Mouse (Mus musculus): Measurements from ENCODE around the gene Siah2. TPM values are rescaled to one million over a fixed set of nuclear protein-coding genes. Genes with fewer than 3 reads are reported as not detected.

Siah2 gene
- polyA plus RNA-seq, 1 experiment from 2014 or later, result 6.3 TPM

DNA sequence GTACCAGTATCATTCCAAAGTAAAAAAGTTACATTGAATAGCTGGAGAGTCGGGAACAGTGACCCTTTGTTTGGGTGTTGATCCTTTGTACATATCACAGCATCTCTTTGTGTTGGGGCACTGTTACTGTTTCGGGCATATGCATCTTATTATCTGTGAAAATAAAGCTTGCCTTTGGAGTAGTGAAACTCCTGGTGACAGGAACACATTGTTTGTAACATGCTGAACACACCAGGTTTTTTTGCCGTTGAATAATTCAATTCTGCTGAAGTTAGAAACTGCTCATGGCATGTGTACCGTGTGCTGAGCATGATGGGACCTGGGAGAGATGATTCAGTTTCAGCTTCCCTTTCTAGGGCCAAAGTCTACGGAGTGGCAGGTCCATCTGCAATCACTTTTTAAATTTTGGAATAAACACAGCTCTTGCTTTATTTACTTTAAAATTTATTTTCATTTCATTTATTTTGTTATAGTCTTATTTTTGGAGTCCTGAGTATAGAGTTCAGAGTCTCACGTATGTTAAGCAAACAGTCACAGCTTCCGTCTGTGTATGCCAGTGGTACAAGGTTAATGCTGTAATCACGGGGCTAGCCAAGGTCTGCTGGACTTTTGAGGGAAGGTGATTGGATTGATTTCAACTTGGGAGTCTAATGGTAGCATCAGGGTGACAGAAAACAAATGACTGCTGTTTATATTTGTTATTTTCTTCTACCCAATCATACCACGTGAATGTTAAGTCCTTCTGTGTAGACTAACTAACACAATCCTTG lies 27.4 kb upstream of the Siah2 start:
- no peaks in the 10 kb centered on the region for H3K27me3 ChIP-seq
- 50% methylated on average over 9 of the region's 9 CpGs for WGBS
- H3K4me2 ChIP-seq (replicated peaks), result no peak overlapping the region
- no peaks in the 10 kb centered on the region for H3K4me1 ChIP-seq
- no peak overlapping the region for H3K27ac ChIP-seq (replicated peaks)
- no peaks in the 10 kb centered on the region for H3K36me3 ChIP-seq
- H3K9me3 ChIP-seq (replicated peaks), result no peaks in the 10 kb centered on the region
- H3K4me3 ChIP-seq (replicated peaks), result no peak overlapping the region
- ATAC-seq (ENCODE audit: insufficient number of reproducible peaks, low FRiP score, low TSS enrichment, low read depth), result no peak
- H3K9ac ChIP-seq, result no peak overlapping the region

DNA sequence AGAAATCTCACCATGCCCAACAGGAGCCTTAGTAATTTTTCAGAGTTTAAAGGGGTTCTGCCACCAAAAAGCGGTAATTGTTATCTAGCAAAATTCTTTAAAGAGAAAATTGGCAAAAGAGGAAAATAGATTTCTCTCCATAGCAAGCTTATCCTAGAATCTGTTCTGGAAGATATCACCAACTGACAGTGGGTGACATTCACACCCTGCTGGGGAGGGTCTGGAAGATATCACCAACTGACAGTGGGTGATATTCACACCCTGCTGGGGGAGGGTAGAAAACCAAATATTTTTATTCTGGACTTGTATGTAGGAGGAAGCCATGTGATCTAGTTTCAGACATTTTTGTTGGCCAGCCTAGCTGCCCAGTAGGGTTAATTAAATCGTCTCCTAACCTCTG lies 24.5 kb upstream of the Siah2 start:
- H3K4me1 ChIP-seq, result no peaks in the 10 kb centered on the region
- no peak overlapping the region for H3K27ac ChIP-seq (replicated peaks)
- H3K9me3 ChIP-seq (replicated peaks), result no peaks in the 10 kb centered on the region
- H3K9ac ChIP-seq, result no peak overlapping the region
- no peaks in the 10 kb centered on the region for H3K36me3 ChIP-seq
- no peak for ATAC-seq (ENCODE audit: insufficient number of reproducible peaks, low FRiP score, low TSS enrichment, low read depth)
- H3K4me3 ChIP-seq (replicated peaks), result no peak overlapping the region
- WGBS, result 84% methylated on average over 2 of the region's 2 CpGs
- H3K27me3 ChIP-seq, result no peaks in the 10 kb centered on the region
- no peak overlapping the region for H3K4me2 ChIP-seq (replicated peaks)

DNA sequence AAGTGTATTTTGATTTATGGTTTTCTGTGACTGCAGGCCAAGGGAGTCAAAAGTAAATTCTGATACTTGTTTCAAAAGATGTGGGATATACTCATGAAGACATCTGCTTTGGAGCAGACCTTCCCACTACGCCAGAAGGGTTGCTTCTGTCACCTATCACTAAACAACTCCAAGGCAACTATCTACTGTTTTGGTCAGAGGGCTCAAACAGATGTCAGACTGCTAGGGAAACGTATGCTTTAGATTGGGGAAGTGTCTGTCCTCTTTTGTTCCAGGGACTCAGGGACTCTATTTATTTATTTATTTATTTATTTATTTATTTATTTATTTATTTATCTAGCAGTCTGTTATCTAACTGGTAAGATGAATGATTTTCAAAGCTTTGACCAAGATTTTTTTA lies 22.6 kb upstream of the Siah2 start:
- Histone ChIP-seq H3K27ac (replicated peaks) (no peak overlapping the region), H3K9ac (no peak overlapping the region), H3K36me3 (no peaks in the 10 kb centered on the region), H3K4me1 (no peaks in the 10 kb centered on the region), H3K27me3 (no peaks in the 10 kb centered on the region), H3K4me3 (replicated peaks) (no peak overlapping the region), H3K4me2 (replicated peaks) (no peak overlapping the region), H3K9me3 (replicated peaks) (no peaks in the 10 kb centered on the region)
- 81% methylated on average over 2 of the region's 2 CpGs for WGBS
- no peak for ATAC-seq (ENCODE audit: insufficient number of reproducible peaks, low FRiP score, low TSS enrichment, low read depth)

DNA sequence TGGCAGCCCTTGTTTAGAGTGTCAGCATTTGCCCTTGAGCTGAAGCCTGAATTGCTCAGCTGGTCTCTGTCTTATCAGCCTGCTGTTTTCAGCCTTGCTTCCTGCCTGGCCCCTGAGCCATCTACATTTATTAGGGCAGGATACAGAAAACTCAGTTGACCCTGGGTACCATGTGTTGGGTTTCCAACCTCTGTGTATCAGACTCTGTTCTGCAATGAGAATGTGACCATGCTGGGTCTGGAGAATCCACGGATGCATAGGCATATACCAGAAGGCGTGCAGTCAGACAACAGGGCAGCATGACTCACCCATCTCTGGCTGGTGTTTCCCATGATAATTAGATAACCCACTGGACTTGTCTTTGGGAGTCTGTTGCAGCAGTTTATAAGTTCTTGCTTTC lies 21.8 kb upstream of the Siah2 start:
- no peaks in the 10 kb centered on the region for H3K36me3 ChIP-seq
- no peaks in the 10 kb centered on the region for H3K27me3 ChIP-seq
- no peak overlapping the region for H3K4me3 ChIP-seq (replicated peaks)
- 65% methylated on average over 2 of the region's 2 CpGs for whole genome bisulfite sequencing
- no peak overlapping the region for H3K4me2 ChIP-seq (replicated peaks)
- no peaks in the 10 kb centered on the region for H3K9me3 ChIP-seq (replicated peaks)
- H3K9ac ChIP-seq, result no peak overlapping the region
- no peak for ATAC-seq (ENCODE audit: insufficient number of reproducible peaks, low FRiP score, low TSS enrichment, low read depth)
- H3K27ac ChIP-seq (replicated peaks), result no peak overlapping the region
- H3K4me1 ChIP-seq, result no peaks in the 10 kb centered on the region

DNA sequence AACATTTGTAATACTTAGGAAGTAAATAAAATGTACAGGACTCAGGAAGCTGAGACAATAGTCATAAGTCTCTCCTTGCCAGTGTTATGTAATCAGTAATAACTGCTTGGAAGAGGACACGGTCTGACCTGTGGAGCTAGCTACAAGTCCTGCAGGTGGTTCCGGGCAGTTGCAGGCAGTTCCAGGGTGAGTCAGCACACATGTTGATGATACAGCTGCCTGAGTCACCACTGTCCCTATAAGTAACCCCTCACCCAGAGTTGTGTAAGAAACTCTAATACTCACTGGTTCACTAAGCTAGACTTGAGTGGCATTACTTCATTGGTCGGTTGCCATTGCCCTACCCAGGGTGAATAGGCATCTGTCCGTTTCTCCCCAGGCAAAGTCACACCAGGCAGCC lies 21.0 kb upstream of the Siah2 start:
- H3K4me1 ChIP-seq, result no peaks in the 10 kb centered on the region
- H3K9ac ChIP-seq, result no peak overlapping the region
- no peak for ATAC-seq (ENCODE audit: insufficient number of reproducible peaks, low FRiP score, low TSS enrichment, low read depth)
- H3K4me2 ChIP-seq (replicated peaks), result no peak overlapping the region
- whole genome bisulfite sequencing, result 80% methylated on average over 4 of the region's 4 CpGs
- no peak overlapping the region for H3K27ac ChIP-seq (replicated peaks)
- no peaks in the 10 kb centered on the region for H3K27me3 ChIP-seq
- H3K9me3 ChIP-seq (replicated peaks), result no peaks in the 10 kb centered on the region
- no peaks in the 10 kb centered on the region for H3K36me3 ChIP-seq
- H3K4me3 ChIP-seq (replicated peaks), result no peak overlapping the region

DNA sequence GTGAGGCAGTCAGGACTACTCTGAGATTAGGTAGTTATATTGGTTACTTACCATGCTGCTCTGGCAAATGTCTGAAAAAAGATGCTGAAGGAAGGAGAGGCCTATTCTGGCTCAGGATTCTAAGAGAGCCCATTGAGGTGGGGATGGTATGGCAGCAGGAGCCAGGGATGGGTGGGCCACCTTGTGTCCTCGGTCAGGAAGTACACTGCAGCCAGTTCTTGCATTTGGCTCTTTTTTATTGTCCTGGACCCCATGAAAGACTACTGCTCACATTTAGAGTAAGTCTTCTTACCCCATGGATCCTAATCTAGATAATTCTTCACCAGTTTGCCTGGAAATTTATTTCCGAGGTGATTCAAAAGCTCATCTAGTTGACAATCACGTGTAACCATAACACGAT lies 12.3 kb upstream of the Siah2 start:
- H3K4me2 ChIP-seq (replicated peaks), result no peak overlapping the region
- H3K4me3 ChIP-seq (replicated peaks), result no peak overlapping the region
- H3K36me3 ChIP-seq, result no peaks in the 10 kb centered on the region
- H3K27ac ChIP-seq (replicated peaks), result no peak overlapping the region
- no peaks in the 10 kb centered on the region for H3K27me3 ChIP-seq
- no peaks in the 10 kb centered on the region for H3K9me3 ChIP-seq (replicated peaks)
- ATAC-seq (ENCODE audit: insufficient number of reproducible peaks, low FRiP score, low TSS enrichment, low read depth), result no peak
- no peak overlapping the region for H3K9ac ChIP-seq
- H3K4me1 ChIP-seq, result no peaks in the 10 kb centered on the region
- WGBS, result 68% methylated on average over 4 of the region's 4 CpGs

DNA sequence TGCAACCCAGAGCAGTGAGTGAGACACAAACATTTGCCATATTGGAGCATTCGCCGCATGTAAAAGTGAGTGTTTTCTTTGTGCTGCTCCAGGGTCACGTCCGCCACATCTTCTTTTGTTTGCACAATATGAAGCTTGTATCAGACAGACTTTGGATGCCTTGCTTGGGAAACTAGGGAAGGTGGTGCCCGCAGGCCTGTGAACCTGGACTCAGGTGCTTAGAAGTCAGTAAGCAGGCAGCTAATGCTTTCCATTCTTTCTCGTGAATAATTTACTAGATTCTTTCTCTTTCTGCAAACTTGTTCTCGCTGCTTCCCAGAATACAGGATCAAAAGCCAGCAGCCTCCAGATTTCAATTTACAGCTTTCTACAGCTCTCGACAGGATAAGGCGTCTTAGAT lies 11.5 kb upstream of the Siah2 start:
- Histone ChIP-seq H3K9me3 (replicated peaks) (no peaks in the 10 kb centered on the region), H3K27ac (replicated peaks) (no peak overlapping the region), H3K4me2 (replicated peaks) (no peak overlapping the region), H3K27me3 (no peaks in the 10 kb centered on the region), H3K36me3 (no peaks in the 10 kb centered on the region), H3K4me3 (replicated peaks) (no peak overlapping the region), H3K4me1 (no peaks in the 10 kb centered on the region), H3K9ac (no peak overlapping the region)
- ATAC-seq (ENCODE audit: insufficient number of reproducible peaks, low FRiP score, low TSS enrichment, low read depth), result no peak
- 83% methylated on average over 9 of the region's 9 CpGs for WGBS

DNA sequence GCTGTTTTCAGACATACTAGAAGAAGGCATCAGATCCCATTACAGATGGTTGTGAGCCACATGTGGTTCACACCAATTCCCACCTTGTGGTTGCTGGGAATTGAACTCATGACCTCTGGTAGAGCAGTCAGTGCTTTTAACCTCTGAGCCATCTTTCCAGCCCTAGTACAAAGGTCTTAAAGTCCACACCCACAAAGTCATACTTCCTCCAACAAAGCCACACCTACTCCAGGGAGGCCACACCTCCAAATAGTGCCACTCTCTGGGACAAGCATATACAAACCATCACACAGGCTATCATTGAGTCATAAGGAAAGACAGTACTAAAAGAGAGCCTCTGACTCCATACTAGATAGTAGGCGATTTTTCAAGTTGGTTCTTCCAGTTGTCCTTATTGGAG lies 10.1 kb upstream of the Siah2 start:
- H3K9me3 ChIP-seq (replicated peaks), result no peaks in the 10 kb centered on the region
- no peak overlapping the region for H3K4me3 ChIP-seq (replicated peaks)
- H3K4me1 ChIP-seq, result no peaks in the 10 kb centered on the region
- no peaks in the 10 kb centered on the region for H3K27me3 ChIP-seq
- no peak overlapping the region for H3K4me2 ChIP-seq (replicated peaks)
- H3K27ac ChIP-seq (replicated peaks), result no peak overlapping the region
- WGBS, result 89% methylated on average over 1 of the region's 1 CpGs
- ATAC-seq (ENCODE audit: insufficient number of reproducible peaks, low FRiP score, low TSS enrichment, low read depth), result no peak
- no peak overlapping the region for H3K9ac ChIP-seq
- no peaks in the 10 kb centered on the region for H3K36me3 ChIP-seq

DNA sequence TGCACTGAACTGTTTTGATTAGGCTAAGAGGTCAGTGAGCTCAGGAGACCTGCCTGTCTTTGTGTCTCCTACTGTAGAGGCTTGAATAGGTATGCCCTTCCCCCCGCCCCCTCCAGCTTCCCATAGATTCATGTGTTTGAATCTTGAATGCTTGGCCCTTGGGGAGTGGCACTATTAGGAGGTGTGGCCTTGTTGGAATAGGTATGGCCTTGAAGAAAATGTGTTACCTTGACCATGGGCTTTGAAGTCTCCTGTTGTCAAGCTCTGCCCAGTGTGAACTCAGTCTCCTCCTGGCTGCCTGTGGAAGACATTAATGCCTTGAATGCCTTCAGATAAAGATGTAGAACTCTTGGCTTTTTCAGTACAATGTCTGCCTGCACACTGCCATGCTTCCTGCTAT lies 9.2 kb upstream of the Siah2 start:
- Histone ChIP-seq H3K27ac (replicated peaks) (no peak overlapping the region), H3K4me1 (no peaks in the 10 kb centered on the region), H3K9ac (no peak overlapping the region), H3K4me2 (replicated peaks) (no peak overlapping the region), H3K4me3 (replicated peaks) (no peak overlapping the region), H3K36me3 (no peaks in the 10 kb centered on the region), H3K27me3 (no peaks in the 10 kb centered on the region), H3K9me3 (replicated peaks) (no peaks in the 10 kb centered on the region)
- 71% methylated on average over 1 of the region's 1 CpGs for WGBS
- ATAC-seq (ENCODE audit: insufficient number of reproducible peaks, low FRiP score, low TSS enrichment, low read depth), result no peak

DNA sequence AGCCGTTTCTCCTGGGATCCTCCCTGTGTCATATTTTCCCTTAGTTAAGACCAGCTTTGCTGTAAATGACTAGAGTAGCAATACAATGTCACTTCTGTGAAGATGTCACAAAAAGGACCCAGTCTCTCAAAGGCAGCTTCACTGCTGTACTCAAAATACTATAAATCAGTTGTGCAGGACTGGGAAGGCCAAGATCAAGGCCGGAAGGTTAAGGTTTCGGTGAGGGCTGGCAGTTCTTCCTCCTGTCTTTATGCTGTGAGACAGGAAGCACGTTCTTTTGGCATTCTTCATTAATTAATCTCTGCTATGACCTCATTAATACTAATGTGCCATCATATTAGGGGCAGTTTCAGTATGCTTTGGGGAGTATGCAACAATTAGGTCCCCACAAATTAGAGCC lies 5.7 kb upstream of the Siah2 start:
- H3K4me2 ChIP-seq (replicated peaks), result no peak overlapping the region
- H3K27me3 ChIP-seq, result no peaks in the 10 kb centered on the region
- ATAC-seq (ENCODE audit: insufficient number of reproducible peaks, low FRiP score, low TSS enrichment, low read depth), result no peak
- H3K4me3 ChIP-seq (replicated peaks), result no peak overlapping the region
- no peak overlapping the region for H3K27ac ChIP-seq (replicated peaks)
- no peaks in the 10 kb centered on the region for H3K4me1 ChIP-seq
- H3K9me3 ChIP-seq (replicated peaks), result no peaks in the 10 kb centered on the region
- no peaks in the 10 kb centered on the region for H3K36me3 ChIP-seq
- no peak overlapping the region for H3K9ac ChIP-seq
- 78% methylated on average over 4 of the region's 4 CpGs for WGBS

DNA sequence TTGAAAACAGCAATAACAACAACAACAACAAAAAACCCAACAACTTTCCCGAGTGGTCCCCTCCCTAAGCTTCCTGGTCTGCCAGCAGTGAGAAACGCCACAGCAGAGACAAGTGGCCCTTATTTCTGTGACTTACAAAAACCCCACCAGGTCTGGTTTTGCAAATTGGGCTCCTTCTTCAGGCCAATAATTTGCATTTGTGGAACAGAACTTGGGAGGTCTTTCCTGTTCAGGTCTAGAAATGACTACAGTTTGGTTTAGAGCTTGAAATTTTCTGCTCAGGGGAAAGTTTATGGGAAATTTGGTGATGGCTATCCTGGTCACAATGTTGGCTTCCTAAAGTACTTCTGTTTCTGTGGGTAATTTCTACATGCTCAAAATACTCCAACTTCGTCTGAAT lies 4.6 kb upstream of the Siah2 start:
- 62% methylated on average over 3 of the region's 3 CpGs for WGBS
- ATAC-seq (ENCODE audit: insufficient number of reproducible peaks, low FRiP score, low TSS enrichment, low read depth), result no peak
- Histone ChIP-seq H3K4me1 (no peaks in the 10 kb centered on the region), H3K27ac (replicated peaks) (no peak overlapping the region), H3K9me3 (replicated peaks) (no peaks in the 10 kb centered on the region), H3K4me3 (replicated peaks) (no peak overlapping the region), H3K4me2 (replicated peaks) (no peak overlapping the region), H3K9ac (no peak overlapping the region), H3K27me3 (no peaks in the 10 kb centered on the region), H3K36me3 (no peaks in the 10 kb centered on the region)

DNA sequence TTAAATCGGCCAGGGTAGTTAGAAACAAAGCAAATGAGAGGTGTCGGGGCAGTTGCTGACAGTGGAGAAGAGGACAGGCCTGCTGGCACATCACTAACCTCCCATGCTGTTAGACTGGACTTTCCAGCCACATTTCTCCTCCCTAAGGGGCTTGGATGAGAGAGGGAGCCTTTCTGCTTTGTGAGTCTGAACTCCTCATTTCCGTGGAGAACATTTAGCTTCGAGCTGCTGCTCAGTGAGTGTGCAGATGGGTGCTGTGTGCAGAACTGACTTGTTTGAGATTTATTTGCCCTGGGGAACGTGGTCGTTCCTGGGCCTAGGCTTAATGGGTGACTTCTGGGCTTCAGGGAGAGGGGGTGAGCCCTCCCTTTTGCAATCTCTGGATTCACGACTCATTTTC lies 3.3 kb upstream of the Siah2 start:
- no peak overlapping the region for H3K9ac ChIP-seq
- H3K4me1 ChIP-seq, result no peaks in the 10 kb centered on the region
- ATAC-seq (ENCODE audit: insufficient number of reproducible peaks, low FRiP score, low TSS enrichment, low read depth), result no peak
- 48% methylated on average over 7 of the region's 7 CpGs for WGBS
- no peak overlapping the region for H3K27ac ChIP-seq (replicated peaks)
- H3K4me3 ChIP-seq (replicated peaks), result no peak overlapping the region
- no peak overlapping the region for H3K4me2 ChIP-seq (replicated peaks)
- H3K36me3 ChIP-seq, result no peaks in the 10 kb centered on the region
- no peaks in the 10 kb centered on the region for H3K9me3 ChIP-seq (replicated peaks)
- H3K27me3 ChIP-seq, result no peaks in the 10 kb centered on the region

Data from embryonic facial prominence, embryonic 15.5 days (tissue).